Mouse (Mus musculus) midbrain, embryonic 11.5 days (tissue): Measurements from ENCODE around the gene Slc32a1. TPM values are rescaled to one million over a fixed set of nuclear protein-coding genes. Genes with fewer than 3 reads are reported as not detected.

ENCODE experiments used
- ATAC-seq: fragments of 200-750 bp; cut with Nextera tagmentation; 2 replicates; pipeline ENCODE4 v1.8.0; 2017; ENCODE audit warnings: moderate TSS enrichment, moderate library complexity; ENCODE audit not compliant: low FRiP score
- DNase-seq: peaks from one replicate; pipeline ENCODE4 v3.0.0; 2015; ENCODE audit warnings: low spot score; ENCODE audit errors: missing footprints
- H3K27ac ChIP-seq: fragments of 300-500 bp; sonication (generic); 2 replicates; pipeline ENCODE4 v1.5.1; 2014; ENCODE audit warnings: low read depth, low read length
- H3K27me3 ChIP-seq: fragments of 300-500 bp; sonication (generic); 2 replicates; pipeline ENCODE4 v1.6.1; 2014; ENCODE audit warnings: mild to moderate bottlenecking, low read length, moderate library complexity, mixed read lengths; ENCODE audit not compliant: control insufficient read depth, insufficient read depth
- H3K36me3 ChIP-seq: fragments of 300-500 bp; sonication (generic); 2 replicates; pipeline ENCODE4 v1.6.1; 2014; ENCODE audit warnings: mild to moderate bottlenecking, low read length, moderate library complexity, mixed read lengths; ENCODE audit not compliant: control insufficient read depth, insufficient read depth
- H3K4me1 ChIP-seq: fragments of 300-500 bp; sonication (generic); 2 replicates; pipeline ENCODE4 v1.6.1; 2014; ENCODE audit warnings: low read length; ENCODE audit not compliant: control insufficient read depth, insufficient read depth
- H3K4me2 ChIP-seq: fragments of 300-500 bp; sonication (generic); 2 replicates; pipeline ENCODE4 v1.6.1; 2014; ENCODE audit warnings: mild to moderate bottlenecking, moderate library complexity
- H3K4me3 ChIP-seq: fragments of 300-500 bp; sonication (generic); 2 replicates; pipeline ENCODE4 v1.5.1; 2014; ENCODE audit warnings: low read depth, low read length
- H3K9ac ChIP-seq: fragments of 300-500 bp; sonication (generic); 2 replicates; pipeline ENCODE4 v1.6.1; 2014; ENCODE audit warnings: low read length
- H3K9me3 ChIP-seq: fragments of 300-500 bp; sonication (generic); 2 replicates; pipeline ENCODE4 v1.6.1; 2016; ENCODE audit warnings: low read length; ENCODE audit not compliant: control insufficient read depth
- whole genome bisulfite sequencing: fragments of 180-500 bp; shearing (Covaris S2); extraction: QIAGEN DNeasy Blood & Tissue Kit; methylation state at CpG from one replicate; pipeline ENCODE4 v1.1.7; 2014; 5-methylcytosine and 5-hydroxymethylcytosine counted together
- polyA plus RNA-seq: library from polyadenylated mRNA; unstranded; fragments of >200 nt; fragmentation: Nextera tagmentation; extraction: Ambion mirVana; gene quantifications from 2 replicates; pipeline ENCODE4 v1.2.1, GENCODE M21; 2014

The Slc32a1 gene
- polyA plus RNA-seq, 1 experiment from 2014 or later: 2.3 TPM

DNA sequence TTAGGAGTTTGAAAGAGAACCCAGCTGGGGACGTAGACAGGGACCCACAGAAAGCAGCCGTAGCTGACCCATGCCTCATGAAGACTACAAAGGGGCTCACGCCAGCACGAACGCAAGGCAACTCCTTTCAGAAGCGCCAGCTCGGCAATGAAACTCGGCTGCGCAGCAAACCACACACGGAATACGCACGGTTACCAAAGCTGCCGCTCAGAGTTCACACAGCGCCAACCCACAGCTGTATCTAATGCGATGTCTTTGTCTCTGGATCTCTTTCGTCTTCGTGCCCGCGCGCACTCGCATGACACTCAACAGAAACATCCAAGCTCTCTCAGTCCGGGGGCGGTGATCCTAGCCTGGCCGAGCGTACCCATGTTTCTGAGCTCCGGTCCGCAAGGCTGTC lies 886 bp upstream of the Slc32a1 start:
- Histone ChIP-seq H3K4me3 (peak overlapping the region; percentile 30), H3K36me3 (no peaks in the 10 kb centered on the region), H3K27ac (peak overlapping the region; percentile 25; the same call in 1 of the 2 replicates), H3K4me2 (peak overlapping the region; percentile 35), H3K9me3 (no peaks in the 10 kb centered on the region), H3K9ac (peak overlapping the region; percentile 49), H3K27me3 (peaks cover 84% of the 10 kb centered on the region), H3K4me1 (peaks cover 16% of the 10 kb centered on the region)
- ATAC-seq (no peak), DNase-seq (peak; percentile 94)
- whole genome bisulfite sequencing: under 1% methylated on average over 27 of the region's 27 CpGs

DNA sequence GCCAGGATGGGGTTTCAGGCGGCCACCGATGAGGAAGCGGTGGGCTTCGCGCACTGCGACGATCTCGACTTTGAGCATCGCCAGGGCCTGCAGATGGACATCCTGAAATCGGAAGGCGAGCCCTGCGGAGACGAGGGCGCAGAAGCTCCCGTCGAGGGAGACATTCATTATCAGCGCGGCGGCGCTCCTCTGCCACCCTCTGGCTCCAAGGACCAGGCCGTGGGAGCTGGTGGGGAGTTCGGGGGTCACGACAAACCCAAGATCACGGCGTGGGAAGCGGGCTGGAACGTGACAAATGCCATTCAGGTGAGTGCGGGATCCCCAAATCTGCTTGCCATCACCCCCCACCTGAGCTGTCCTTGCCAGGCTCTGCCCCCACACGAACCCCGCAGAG lies 756 bp downstream of the Slc32a1 start:
- H3K9ac ChIP-seq: peak overlapping the region; percentile 42
- ATAC-seq (no peak), DNase-seq (peak; percentile 93)
- H3K27me3 ChIP-seq: peaks cover 97% of the 10 kb centered on the region
- peak overlapping the region; percentile 23 for H3K4me2 ChIP-seq
- H3K4me3 ChIP-seq: peak overlapping the region; percentile 30
- H3K9me3 ChIP-seq: no peaks in the 10 kb centered on the region
- no peaks in the 10 kb centered on the region for H3K36me3 ChIP-seq
- peaks cover 23% of the 10 kb centered on the region for H3K4me1 ChIP-seq
- no peak overlapping the region for H3K27ac ChIP-seq
- WGBS: under 1% methylated on average over 30 of the region's 30 CpGs

DNA sequence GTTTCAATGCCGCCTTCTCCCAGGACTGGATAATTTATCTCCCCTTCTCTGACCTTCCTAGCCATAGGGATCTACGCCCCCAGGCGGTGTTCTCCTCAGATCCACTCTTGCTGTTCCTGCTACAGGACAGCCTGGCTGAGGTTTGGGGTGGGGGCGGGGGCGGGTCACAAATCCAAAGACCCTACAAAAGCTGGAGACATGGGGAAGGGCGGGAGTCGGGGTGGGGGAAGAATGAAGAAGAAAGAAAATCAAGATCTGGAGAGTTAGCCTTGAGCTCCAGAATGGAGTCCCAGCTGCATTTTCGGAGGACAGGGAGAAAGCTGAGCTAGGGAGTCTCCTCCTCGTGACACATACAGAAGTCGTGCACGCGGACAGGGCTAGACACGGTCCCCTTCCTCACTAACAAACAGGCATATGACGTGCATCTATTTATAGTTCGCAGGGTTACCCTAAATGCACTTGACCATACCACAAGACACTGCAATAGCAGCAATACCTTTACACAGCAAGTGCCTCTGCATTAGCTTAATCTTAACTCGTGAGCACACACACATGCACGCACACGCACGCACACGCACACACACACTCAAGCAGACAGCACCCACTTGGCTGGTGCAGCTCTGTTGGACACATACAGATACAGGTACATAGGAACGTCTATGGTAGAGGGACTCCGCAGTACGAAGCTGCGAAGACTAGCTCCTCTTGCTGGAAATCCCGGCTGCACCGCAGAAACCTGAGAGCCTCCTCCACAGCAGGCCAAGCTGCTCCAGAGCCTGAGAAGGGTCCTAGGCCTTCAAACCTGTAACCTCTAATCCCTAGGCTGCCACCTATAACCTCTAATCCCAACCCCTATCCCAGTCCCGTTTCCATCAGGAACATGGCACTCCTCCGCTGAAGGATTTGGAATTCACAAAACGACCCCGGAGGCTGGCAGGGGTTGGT lies 1.4 kb downstream of the Slc32a1 start:
- Histone ChIP-seq H3K27me3 (peaks cover 100% of the 10 kb centered on the region), H3K4me3 (peak overlapping the region; percentile 30), H3K9me3 (no peaks in the 10 kb centered on the region), H3K4me1 (peaks cover 20% of the 10 kb centered on the region), H3K27ac (no peak overlapping the region), H3K36me3 (no peaks in the 10 kb centered on the region), H3K4me2 (peak overlapping the region; percentile 27), H3K9ac (peak overlapping the region; percentile 42)
- ATAC-seq: no peak
- WGBS: 3% methylated on average over 30 of the region's 30 CpGs
- DNase-seq: peak; percentile 97

- peaks cover 19% of the 10 kb centered on the region for H3K4me1 ChIP-seq
- 0 out of 2 replicates have a peak overlapping the region, but pooled peaks have one; percentile 4 for H3K9ac ChIP-seq
- no peaks in the 10 kb centered on the region for H3K9me3 ChIP-seq
- peak overlapping the region; percentile 30 for H3K4me3 ChIP-seq
- 4% methylated on average over 10 of the region's 10 CpGs for WGBS
- H3K27me3 ChIP-seq: peaks cover 100% of the 10 kb centered on the region
- H3K27ac ChIP-seq: no peak overlapping the region
- ATAC-seq (no peak), DNase-seq (peak; percentile 95)
- no peaks in the 10 kb centered on the region for H3K36me3 ChIP-seq
- no peak overlapping the region; the same call in 1 of the 2 replicates for H3K4me2 ChIP-seq
These were observed 2.2 kb downstream of the Slc32a1 start for GRCm38 (mm10) chr2:158612671-158613250.

DNA sequence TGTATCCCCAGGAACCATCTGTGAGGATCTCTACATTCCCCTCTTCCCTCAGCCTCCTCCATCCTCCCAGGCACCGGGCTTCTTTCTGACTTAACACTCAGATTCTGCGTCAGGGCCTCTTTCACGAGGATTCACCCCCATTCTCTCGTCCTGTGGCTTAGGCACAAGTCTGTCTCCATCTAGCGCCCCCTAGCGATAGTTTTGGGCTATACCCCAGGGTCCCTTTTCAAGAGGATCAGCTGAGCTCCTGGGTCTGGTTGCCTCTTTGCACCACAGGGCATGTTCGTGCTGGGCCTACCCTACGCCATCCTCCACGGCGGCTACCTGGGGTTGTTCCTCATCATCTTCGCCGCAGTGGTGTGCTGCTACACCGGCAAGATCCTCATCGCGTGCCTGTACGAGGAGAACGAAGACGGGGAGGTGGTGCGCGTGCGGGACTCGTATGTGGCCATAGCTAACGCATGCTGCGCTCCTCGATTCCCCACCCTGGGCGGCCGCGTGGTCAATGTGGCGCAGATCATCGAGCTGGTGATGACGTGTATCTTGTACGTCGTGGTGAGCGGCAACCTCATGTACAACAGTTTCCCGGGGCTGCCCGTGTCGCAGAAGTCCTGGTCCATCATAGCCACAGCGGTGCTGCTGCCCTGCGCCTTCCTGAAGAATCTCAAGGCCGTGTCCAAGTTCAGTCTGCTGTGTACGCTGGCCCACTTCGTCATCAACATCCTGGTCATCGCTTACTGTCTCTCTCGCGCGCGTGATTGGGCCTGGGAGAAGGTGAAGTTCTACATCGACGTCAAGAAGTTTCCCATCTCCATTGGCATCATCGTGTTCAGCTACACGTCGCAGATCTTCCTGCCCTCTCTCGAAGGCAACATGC lies 3.2 kb downstream of the Slc32a1 start:
- no peak overlapping the region for H3K9ac ChIP-seq
- peak overlapping the region; percentile 25 for H3K4me2 ChIP-seq
- H3K27me3 ChIP-seq: peaks cover 96% of the 10 kb centered on the region
- H3K27ac ChIP-seq: no peak overlapping the region
- WGBS: 4% methylated on average over 53 of the region's 53 CpGs
- no peaks in the 10 kb centered on the region for H3K36me3 ChIP-seq
- peaks cover 19% of the 10 kb centered on the region for H3K4me1 ChIP-seq
- peak overlapping the region; percentile 30 for H3K4me3 ChIP-seq
- H3K9me3 ChIP-seq: no peaks in the 10 kb centered on the region
- DNase-seq (peak; percentile 96), ATAC-seq (peak; percentile 25; the same call in 1 of the 2 replicates)

- 2% methylated on average over 47 of the region's 47 CpGs for WGBS
- Histone ChIP-seq H3K9ac (no peak overlapping the region), H3K27ac (no peak overlapping the region), H3K27me3 (peaks cover 89% of the 10 kb centered on the region), H3K36me3 (no peaks in the 10 kb centered on the region), H3K4me3 (peak overlapping the region; percentile 18), H3K9me3 (no peaks in the 10 kb centered on the region), H3K4me1 (peaks cover 19% of the 10 kb centered on the region), H3K4me2 (peak overlapping the region; percentile 29)
- peak; percentile 92 for DNase-seq
- no peak for ATAC-seq
These were observed 3.9 kb downstream of the Slc32a1 start for GRCm38 (mm10) chr2:158614418-158614955.

DNA sequence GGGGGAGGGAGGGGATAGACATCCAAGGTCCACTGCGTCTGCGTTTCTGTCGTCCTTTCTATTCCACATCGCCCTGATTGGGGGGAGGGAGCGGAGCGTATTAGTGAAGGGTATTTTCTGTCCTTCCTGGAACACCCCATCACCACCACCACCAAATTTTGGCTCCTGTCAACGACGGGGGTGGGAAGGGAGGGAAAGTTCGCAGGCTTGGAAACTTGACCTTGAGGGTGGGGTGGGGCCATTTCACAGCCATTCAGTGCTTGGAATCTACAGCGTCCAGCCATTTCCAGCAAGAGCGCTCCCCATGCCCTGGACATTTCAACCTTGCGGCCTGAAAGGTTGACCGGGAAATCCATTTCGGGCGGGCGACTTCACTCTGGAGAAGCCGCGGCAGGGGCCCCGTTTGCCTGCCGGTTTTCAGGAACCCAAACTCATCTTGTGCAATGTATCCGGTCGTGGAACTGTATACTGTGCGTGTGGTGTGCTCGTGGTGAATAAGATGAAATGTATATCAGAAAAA lies 4.7 kb downstream of the Slc32a1 start:
- 2% methylated on average over 24 of the region's 24 CpGs for WGBS
- H3K27ac ChIP-seq: no peak overlapping the region
- peak; percentile 95 for DNase-seq
- H3K4me2 ChIP-seq: peak overlapping the region; percentile 29
- no peaks in the 10 kb centered on the region for H3K9me3 ChIP-seq
- no peaks in the 10 kb centered on the region for H3K36me3 ChIP-seq
- H3K4me3 ChIP-seq: peak overlapping the region; percentile 18
- H3K4me1 ChIP-seq: peaks cover 14% of the 10 kb centered on the region
- peaks cover 82% of the 10 kb centered on the region for H3K27me3 ChIP-seq
- H3K9ac ChIP-seq: 0 out of 2 replicates have a peak overlapping the region, but pooled peaks have one; percentile 30
- no peak for ATAC-seq

- Histone ChIP-seq H3K9me3 (no peaks in the 10 kb centered on the region), H3K4me3 (peak overlapping the region; percentile 18; the same call in 1 of the 2 replicates), H3K27ac (no peak overlapping the region), H3K36me3 (no peaks in the 10 kb centered on the region), H3K4me1 (peaks cover 14% of the 10 kb centered on the region), H3K9ac (0 out of 2 replicates have a peak overlapping the region, but pooled peaks have one; percentile 30), H3K27me3 (peaks cover 77% of the 10 kb centered on the region), H3K4me2 (peak overlapping the region; percentile 29)
- DNase-seq (peak; percentile 90), ATAC-seq (no peak)
- WGBS: 2% methylated on average over 13 of the region's 13 CpGs
These were observed 5.1 kb downstream of the Slc32a1 start for GRCm38 (mm10) chr2:158615702-158616101.
